Mouse (Mus musculus): ENCODE measurements around the gene Cox10. TPM values are rescaled to one million over a fixed set of nuclear protein-coding genes. Genes with fewer than 3 reads are reported as not detected.

Gene Cox10
- total RNA-seq, 2 experiments from 2014 or later, result 28.4 to 30.7 TPM

- DNase-seq, result no peak
- intact Hi-C loops (cut with DNase I; ENCODE audit: low total_unique reads), result no loop called here
Observed at GRCm38 (mm10) chr11:64010724-64011496, 68.4 kb downstream of the Cox10 start.

GRCm38 (mm10) chr11:64004152-64004551 is 75.1 kb downstream of the Cox10 start:
- intact Hi-C loops (cut with DNase I; ENCODE audit: low total_unique reads), result no loop called here
- no peak for DNase-seq

GRCm38 (mm10) chr11:64003484-64003883 is 75.8 kb downstream of the Cox10 start:
- DNase-seq, result no peak
- intact Hi-C loops (cut with DNase I; ENCODE audit: low total_unique reads), result no loop called here

- intact Hi-C loops (cut with DNase I; ENCODE audit: low total_unique reads), result no loop called here
- no peak for DNase-seq
Observed at GRCm38 (mm10) chr11:64002629-64003028, 76.6 kb downstream of the Cox10 start.

- intact Hi-C loops (cut with DNase I; ENCODE audit: low total_unique reads), result no loop called here
- no peak for DNase-seq
Observed at GRCm38 (mm10) chr11:64001111-64001510, 78.2 kb downstream of the Cox10 start.

GRCm38 (mm10) chr11:64000200-64000794 is 79.0 kb downstream of the Cox10 start:
- intact Hi-C loops (cut with DNase I; ENCODE audit: low total_unique reads), result no loop called here
- no peak for DNase-seq

- intact Hi-C loops (cut with DNase I; ENCODE audit: low total_unique reads), result no loop called here
- no peak for DNase-seq
Observed at GRCm38 (mm10) chr11:63999431-63999830, 79.8 kb downstream of the Cox10 start.

GRCm38 (mm10) chr11:63991958-63992357 is 87.3 kb downstream of the Cox10 start:
- DNase-seq, result no peak
- intact Hi-C loops (cut with DNase I; ENCODE audit: low total_unique reads), result no loop called here

- DNase-seq, result no peak
- intact Hi-C loops (cut with DNase I; ENCODE audit: low total_unique reads), result no loop called here
Observed at GRCm38 (mm10) chr11:63990759-63991158, 88.5 kb downstream of the Cox10 start.

GRCm38 (mm10) chr11:63990311-63990710 is 89.0 kb downstream of the Cox10 start:
- intact Hi-C loops (cut with DNase I; ENCODE audit: low total_unique reads), result no loop called here
- DNase-seq, result no peak

GRCm38 (mm10) chr11:63988991-63989860 is 90.0 kb downstream of the Cox10 start:
- intact Hi-C loops (cut with DNase I; ENCODE audit: low total_unique reads), result no loop called here
- no peak for DNase-seq

GRCm38 (mm10) chr11:63988031-63988665 is 91.1 kb downstream of the Cox10 start:
- intact Hi-C loops (cut with DNase I; ENCODE audit: low total_unique reads), result no loop called here
- no peak for DNase-seq

GRCm38 (mm10) chr11:63986710-63987109 is 92.6 kb downstream of the Cox10 start:
- no peak for DNase-seq
- intact Hi-C loops (cut with DNase I; ENCODE audit: low total_unique reads), result no loop called here

GRCm38 (mm10) chr11:63985481-63985880 is 93.8 kb downstream of the Cox10 start:
- intact Hi-C loops (cut with DNase I; ENCODE audit: low total_unique reads), result no loop called here
- DNase-seq, result no peak

GRCm38 (mm10) chr11:63984622-63985168 is 94.6 kb downstream of the Cox10 start:
- intact Hi-C loops (cut with DNase I; ENCODE audit: low total_unique reads), result no loop called here
- no peak for DNase-seq

GRCm38 (mm10) chr11:63977741-63978140 is 101.5 kb downstream of the Cox10 start:
- intact Hi-C loops (cut with DNase I; ENCODE audit: low total_unique reads), result no loop called here
- no peak for DNase-seq

- no peak for DNase-seq
- intact Hi-C loops (cut with DNase I; ENCODE audit: low total_unique reads), result no loop called here
Observed at GRCm38 (mm10) chr11:63976775-63977174, 102.5 kb downstream of the Cox10 start.

GRCm38 (mm10) chr11:63975260-63975899 is 103.9 kb downstream of the Cox10 start:
- no peak for DNase-seq
- intact Hi-C loops (cut with DNase I; ENCODE audit: low total_unique reads), result no loop called here

GRCm38 (mm10) chr11:63973973-63974372 is 105.3 kb downstream of the Cox10 start:
- intact Hi-C loops (cut with DNase I; ENCODE audit: low total_unique reads), result no loop called here
- DNase-seq, result no peak

Data from gastrocnemius, postnatal 14 days (tissue).